Mouse (Mus musculus) lung, postnatal 25 days (tissue): ENCODE results near the gene Atl3.
A peak's percentile ranks its signal among the peaks of the same experiment; 100 is the strongest.
"Not testable (repeated sequence)": the region's sequence is repeated elsewhere in the genome, so short reads cannot be mapped to it uniquely, and the experiment has no call there.

Experiments used
- DNase-seq: peaks from one replicate; pipeline ENCODE4 v3.0.0; 2022; ENCODE audit warnings: low spot score

The Atl3 gene

DNA sequence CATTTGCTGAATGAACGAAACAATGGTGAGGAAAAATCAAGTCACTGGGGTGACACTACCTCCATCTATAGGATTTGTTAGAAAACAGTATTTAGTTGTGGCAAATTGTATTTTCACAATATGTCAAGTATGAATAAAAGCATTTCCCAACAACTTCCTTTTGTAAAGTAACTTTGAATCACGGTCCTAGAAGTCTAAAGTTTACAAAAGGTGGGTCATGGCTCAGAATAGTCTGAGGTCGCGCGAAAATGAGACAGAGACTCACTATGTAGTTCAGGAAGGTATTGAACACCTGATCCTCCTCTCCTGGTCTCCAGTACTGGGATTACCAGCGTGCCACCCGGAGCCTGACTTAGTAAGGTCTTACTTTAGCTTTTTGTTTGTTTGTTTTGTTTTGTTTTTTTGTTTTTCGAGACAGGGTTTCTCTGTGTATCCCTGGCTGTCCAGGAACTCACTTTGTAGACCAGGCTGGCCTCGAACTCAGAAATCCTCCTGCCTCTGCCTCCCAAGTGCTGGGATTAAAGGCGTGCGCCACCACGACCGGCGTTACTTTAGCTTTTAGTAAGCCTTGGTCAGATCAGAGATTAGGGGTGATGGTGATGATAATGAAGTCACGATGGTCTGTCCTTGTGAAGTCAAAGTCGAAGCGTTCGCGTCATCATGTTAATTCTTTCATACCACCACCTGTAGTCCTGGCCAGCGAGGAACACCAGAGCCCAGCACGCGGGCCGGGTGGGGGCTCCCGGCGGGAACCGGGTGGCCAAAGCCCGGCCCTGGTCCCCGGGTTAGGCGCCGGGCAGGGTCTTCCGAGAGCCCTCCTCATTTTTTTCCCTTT, at the start of gene Atl3:
Gene Atl3 (plus strand): TSS at position 689 of the 835 bp plus-strand sequence.
- DNase-seq = no peak

DNA sequence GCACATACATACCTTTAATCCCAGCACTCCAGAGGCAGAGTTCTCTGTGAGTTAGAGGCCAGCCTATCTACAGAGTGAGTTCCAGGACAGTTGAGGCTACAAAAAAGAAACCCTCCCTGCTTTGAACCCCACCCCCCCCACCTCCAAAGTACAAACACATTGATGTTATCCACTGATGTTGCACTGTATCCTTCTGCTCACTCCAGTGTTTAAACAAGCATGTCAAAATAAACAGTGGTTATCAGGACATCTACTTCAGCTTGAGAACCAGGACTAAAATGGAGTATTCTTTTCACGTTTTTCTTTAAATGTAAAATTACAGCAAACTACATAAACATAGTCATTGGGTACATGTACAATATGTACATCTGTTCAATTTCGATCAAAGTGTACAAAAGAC, 48.7 kb upstream of the Atl3 start:
- no peak for DNase-seq

DNA sequence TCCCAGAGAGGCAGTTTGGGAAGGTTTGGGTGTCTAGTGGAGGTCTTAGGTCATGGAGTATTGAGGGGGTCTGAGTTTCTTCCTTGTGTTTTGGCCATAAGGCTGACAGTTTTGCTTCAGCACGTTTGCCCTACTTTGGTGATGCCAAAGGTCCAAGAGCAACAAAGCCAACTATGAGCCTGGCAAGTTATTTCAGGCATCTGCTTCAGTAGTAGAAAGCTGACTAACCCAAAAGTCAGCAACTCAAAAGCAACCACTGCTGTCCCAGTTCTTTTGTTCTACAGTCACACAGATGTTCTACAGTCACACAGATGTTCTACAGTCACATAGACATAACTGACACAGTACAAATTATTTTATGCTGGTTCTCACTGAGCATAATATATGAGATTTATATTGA, 48.2 kb upstream of the Atl3 start:
- no peak for DNase-seq

DNA sequence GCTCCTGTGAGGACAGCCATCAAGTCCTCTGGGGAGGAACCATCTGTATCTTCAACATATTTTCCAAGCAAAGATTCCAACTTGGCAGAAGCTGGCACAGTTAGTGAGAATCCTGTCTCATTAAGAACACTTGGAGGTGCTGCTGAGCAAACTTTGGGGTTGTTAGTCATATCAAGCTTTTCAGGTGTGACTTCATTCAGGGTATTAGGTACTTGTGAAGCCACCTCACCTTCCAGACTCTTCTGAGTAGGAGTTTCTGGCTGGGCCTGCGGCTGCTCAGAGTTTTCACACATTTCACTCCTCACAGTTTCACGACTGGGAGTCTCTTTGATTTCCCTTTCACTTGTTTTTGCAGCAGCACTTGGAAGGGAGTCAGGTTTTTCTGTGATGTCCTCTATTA, 37.0 kb upstream of the Atl3 start:
- no peak for DNase-seq

DNA sequence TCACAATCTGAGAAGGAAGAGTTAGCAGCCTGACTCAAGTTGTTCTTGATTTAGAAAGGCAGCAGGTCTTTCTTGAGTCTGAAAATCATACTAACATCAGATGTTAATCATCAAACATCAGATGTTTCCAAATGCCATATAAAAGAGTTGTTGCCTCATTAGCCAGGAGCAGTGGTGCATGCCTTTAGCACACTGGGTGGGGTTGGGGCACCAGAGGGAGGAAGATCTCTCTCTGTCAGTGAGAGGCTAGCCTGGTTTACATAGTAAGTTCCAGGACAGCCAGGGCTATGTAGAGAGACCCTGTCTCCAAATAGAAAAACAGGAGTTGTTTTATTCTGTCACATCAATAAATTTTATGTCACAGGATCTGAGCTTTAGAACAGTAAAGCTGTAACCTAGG, 34.9 kb upstream of the Atl3 start:
- DNase-seq = no peak

DNA sequence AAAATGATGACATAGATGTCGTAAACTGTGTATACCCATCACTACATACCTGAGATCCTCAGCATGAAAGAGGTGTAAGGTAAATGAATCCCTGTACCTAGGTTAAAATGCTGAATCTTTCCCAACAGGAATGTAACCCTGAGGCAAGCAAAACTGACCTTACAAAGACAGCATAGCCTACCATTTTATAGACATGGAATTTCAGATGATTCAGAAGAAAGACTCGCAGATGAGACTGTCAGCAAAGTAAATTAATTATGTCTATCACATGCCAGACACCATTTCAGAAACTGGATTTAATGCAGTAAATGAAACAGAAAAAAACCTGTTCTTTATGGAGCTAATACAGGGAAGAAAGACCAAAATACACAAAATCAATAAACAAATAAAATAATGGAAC, 34.5 kb upstream of the Atl3 start:
- DNase-seq = no peak

DNA sequence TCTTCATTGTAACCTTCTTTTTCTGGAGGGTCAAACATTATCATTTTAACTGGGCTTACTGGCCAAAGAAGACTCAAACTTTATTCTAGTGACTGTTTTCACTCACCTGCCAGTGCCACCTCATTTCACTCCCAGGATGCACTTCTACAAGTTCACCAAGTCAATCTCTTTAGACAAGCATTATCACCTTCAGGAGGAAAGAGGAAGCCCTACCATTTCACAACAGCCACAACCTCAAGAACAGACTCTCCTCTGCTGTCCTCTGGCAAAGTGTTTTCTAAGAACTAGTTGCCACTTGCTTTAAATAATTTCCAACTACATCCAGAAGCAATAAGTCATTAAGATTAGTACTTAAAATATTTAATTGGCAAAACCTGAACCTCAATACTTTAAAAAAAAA, 25.9 kb upstream of the Atl3 start:
- no peak for DNase-seq

DNA sequence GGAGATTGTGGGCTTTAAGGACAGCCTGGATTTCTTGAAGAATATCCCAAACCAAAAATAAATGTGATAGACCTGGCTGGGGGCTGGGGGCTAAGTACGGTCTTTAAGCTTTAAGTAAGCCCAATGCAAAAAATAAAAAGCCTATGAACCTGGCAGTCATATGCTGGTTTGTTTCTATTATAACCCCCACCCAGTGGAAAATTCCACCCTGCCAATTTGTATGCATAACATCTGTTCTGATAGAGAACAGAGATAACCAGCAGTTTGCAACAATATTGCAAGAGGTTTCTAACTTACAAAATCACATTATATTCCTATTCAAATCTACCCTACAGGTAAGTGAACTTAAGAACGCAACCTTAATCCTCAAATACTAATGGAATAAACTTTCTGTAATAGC, 23.2 kb upstream of the Atl3 start:
- no peak for DNase-seq

DNA sequence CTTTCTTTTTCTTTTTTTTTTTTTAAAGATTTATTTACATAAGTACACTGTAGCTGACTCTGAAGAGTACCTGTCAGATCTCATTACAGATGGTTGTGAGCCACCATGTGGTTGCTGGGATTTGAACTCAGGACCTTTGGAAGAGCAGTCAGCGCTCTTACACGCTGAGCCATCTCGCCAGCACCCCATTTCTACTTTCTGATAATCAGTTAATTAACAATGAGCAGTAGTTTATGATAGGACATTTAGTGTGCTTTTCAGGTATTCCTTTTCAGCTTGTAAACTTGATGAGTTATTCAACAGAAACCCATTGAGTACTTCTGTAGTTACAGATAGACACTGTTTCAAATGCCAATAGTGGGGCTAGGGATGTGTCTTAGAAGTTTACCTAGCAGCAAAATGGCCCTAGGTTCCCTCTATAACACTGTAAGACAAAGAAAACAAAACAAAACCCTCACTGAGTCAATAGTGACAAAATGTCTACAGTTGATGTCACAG, 14.0 kb upstream of the Atl3 start:
- DNase-seq = no peak

DNA sequence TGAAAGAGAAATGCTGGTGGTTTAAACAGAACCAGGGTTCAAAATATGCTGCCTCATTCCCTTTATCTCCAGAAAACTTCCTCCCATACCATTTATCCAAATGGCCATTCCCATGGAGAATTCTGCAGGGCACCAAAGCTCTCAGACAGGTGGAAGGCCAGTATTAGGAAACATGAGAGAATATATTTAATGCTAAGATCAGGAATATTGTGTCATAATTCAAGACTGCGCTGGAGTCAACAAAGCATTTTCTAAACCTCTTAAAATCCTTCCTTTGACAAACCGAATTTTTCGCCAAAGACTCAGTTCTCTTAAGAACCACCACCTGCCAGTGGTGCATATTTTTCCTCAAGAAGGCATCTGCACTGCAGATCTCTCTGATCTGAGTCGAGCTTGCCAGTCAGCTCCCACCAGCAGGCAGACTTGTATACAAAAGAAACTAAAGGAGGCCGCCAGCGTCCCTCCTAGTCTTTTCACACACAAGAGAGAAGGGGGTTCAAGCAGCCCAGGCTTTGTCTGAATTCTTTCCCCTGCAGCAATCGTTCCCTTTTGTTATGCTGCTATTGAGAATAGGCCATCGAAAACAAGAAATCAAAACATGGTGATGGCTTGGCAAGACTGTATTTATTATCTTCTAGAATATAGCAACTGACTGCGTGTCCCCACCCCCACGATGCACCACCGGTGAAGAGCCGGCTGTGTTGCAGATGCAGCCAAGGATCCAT, 12.1 kb upstream of the Atl3 start:
- no peak for DNase-seq

DNA sequence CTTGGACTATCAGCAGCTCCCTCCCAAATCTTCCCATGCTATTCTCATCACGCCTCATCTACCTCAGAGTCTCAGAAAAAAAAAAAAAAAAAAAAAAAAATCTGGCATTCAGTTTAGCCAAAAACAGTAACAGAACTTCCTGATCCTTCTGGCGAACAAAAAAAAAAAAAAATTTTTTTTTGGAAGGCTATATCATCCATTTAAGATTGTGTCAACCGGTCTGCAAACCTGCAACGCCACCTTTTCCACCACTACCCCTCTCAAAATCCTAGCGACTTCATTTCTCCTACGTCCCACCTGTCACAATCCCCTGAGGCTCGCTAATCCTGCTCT, 11.6 kb upstream of the Atl3 start:
- DNase-seq = no peak

DNA sequence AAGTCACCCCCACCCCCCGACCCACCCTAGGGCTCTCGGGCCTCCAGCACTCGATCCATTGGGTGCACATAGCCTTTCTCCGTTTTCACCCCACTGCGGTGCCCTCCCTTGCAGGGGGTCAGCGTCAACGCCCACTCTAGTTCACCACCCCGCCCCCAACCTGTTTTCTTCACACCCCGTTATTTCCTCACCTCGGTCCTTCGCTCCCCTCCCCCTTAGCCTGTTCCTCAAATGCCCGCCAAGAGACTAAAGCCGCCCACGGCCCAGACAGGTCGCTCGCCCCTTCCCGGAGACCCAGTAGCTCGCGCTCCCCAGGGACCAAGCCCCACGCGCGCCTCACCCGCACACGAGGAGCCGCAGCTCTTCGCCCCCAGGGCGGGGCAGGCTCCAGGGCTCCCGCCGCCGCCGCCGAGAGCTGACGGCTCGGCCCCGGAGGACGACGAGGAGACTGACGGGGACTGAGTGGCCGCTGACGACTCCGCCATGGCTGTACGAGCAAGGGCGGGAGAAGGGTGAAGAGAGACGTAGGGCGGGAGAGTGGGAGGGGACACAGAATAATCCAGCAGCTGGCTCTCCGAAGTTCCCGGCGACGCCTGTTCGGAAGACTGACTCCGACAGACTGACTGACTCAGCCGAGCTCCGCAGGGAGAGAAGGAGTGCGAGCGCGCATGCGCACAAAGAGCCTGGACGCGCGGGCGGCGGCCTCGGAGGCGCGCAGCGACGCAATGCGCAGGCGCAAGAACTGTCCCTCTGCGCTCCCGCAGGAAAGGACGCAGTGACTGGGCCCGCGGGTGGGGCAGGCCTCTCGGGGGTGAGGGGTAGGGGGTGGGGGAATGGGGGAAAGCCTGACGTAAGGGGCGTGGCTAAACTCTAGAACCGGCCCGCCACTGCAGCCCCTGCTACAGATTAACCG, 11.0 kb upstream of the Atl3 start, which contains the start of gene Rtn3:
Gene Rtn3 (minus strand): TSS at position 683 of the 913 bp plus-strand sequence.
- DNase-seq = peak; percentile 97

DNA sequence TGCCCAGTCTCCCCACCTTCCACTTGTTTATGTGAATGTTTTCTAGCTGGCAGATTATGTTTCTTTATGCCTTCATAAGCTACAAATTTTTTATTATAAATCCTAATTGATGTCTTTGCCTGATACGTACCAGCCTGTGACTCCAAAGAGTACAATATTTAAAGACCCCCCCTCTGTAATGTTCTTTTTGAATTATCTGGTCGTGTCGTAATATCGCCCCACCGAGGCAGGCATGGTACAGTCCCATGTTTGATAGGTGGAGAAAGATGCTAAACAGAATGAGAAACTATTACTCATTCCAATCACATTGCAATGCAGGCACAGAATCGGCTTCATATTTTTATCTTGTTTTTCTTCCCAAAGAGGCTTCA, 10.3 kb upstream of the Atl3 start:
- no peak for DNase-seq

DNA sequence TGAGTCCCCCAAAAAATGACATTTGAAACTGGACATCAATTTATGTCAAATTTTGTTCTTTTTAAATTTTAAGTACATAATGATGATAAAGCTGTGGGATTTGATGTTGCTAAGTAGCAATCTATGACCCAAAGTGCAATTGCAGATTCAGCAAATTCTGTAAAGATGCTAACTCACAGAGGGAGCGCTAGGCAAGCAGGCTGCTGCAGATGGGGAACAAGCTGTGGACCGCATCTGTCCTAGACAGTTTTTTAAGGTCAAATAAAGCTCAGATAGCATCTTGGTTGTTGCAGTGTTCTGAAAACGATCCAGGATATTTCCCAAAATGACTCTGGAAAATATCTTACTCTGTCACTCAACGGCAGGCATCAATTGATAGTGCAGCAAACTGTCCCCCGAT, 9.8 kb upstream of the Atl3 start:
- DNase-seq = no peak

DNA sequence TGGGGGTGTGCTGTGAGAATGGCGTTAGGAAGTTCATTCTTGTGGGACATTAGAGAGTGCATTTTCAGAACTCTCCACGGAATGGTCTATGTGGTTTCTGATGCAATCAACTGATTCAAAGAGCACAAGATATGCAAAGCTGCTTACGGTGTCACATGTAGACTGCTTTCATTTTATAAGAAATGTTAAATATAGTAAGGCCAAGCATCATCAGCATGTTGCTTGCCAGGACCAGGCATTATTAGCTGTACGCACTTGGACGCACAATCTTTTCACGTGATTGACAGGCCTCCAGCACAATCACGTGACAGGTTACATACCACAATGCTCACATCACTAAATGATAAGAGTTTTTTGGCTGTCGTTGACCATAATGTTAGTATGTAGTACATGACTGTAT, 6.2 kb upstream of the Atl3 start:
- DNase-seq = no peak

DNA sequence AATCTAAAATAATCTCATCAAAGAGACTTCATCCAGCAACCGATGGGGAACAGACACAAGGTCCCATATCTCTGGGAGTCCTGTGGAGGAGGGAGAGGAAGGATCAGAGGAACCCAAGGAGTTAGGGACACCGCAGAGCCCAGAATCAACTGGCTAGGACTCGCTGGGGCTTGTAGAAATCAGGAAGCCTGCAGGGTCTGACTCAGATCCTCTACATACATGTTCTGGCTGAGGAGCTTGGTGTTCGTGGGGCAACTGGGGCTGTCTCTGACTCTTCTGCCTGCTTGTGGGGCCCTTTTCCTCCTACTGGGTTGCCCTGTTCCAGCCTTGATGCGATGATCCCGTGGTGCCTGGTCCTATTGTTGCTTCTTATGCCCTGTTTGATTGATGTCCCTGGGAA, 1.9 kb upstream of the Atl3 start:
- no peak for DNase-seq

DNA sequence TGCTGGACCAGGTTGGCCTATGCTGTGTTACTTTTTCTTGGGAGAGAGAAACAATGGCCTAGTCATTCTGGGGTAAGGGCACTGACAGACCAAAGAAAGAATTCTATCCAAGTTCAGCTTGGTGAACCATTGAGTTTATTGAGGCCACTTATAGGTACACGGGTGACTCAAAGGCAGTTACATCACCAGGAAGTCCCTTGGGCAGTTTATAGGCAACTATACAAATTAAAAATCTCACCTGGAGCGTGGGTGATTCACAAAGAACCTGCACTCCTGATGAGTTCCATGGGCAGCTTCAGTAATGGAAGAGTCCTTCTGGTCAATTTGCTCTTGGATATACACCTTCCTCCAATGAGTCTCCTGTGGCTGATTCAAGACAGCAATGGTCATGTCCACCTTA, 1.2 kb upstream of the Atl3 start:
- DNase-seq = no peak

DNA sequence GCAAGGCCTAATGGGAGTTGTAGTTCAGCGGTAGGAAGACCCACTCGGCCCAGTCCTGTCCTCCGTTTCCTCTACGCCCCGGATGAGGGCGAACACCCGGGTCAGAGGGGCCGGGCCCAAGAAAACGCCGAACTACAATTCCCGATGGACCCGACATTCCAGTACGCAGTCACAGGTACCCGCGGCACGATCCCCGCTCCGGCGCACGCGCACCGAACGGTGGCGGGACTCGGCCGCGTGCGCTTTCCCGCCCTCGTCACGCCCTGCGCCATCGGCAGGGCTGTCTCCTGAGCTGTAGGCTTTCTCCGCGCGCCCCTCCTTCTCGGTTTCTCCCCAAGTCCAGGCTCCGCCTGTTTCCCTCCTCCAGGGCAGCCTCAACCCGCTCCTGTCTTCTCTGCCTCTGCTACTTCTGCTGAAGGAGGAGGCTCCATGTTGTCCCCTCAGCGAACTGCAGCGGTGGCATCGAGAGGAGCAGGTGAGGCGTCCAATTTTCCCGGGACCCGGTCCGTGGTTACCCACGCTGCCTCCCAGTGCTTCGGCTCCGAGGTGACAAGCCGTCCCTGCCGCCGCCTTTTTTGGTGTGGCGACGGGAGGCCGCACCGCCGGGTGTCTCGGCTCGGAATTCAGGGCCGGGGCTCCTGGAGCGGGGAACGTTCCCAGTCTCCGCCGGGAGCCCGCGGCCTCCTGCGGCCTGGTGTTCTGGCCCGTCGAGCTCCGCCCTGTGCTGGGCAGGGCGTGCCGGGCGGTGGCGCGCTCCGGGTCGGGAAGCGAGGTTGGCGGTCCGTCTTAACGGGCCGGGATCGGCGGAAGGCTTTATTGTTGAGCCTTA, 561 bp downstream of the Atl3 start:
- DNase-seq = peak; percentile 97

DNA sequence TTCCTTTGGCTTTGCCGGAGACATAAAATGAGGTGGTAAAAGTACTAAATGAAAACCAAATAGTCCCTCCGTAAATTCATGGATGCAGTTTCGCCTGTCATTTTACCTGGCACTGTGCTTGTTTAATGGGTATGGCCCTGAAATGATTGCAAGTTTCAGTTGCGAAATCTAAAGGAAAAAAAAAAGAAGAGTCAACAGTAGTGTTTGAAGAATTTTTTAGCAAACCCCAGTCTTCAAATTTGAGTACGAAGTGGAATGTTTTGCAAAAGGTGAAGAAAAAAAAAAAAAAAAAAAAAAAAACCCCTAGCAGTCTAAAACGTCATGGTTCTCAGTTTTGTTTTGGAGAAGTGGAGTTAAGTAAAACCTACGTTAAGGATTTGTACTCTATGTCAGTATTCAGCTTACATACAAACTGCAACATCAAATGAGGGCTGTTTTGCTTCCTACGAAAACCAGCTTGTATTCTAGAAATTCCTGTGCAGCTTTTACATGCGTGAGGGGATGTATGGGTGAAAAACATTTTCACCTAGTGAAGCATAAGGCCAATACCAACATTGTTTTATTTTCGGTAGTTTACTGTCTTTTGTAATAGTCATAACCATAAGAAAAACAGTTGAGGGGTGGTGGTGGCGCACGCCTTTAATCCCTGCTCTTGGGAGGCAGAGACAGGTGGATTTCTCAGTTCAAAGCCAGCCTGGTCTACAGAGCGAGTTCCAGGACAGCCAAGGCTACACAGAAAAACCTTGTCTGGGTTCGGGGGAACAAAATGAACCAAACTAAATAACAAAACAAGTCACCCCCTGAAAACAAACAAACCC, 1.6 kb downstream of the Atl3 start:
- peak; percentile 51 for DNase-seq

DNA sequence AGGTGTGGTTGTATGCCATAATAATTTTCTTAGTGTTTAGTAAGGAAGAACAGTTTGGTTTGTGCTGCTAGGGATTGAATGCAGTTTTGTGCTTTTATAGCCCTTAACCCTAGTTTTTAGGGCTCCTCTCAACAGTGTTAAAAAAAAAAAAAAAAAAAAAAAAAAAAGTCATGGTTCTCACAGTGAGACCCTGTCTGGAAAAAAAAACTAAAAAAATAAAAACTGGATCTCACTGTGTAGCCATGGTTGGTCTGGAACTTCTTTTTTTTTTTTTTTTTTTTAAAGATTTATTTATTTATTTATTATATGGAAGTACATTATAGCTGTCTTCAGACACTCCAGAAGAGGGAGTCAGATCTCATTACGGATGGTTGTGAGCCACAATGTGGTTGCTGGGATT, 2.2 kb downstream of the Atl3 start:
- DNase-seq = not testable (repeated sequence)

DNA sequence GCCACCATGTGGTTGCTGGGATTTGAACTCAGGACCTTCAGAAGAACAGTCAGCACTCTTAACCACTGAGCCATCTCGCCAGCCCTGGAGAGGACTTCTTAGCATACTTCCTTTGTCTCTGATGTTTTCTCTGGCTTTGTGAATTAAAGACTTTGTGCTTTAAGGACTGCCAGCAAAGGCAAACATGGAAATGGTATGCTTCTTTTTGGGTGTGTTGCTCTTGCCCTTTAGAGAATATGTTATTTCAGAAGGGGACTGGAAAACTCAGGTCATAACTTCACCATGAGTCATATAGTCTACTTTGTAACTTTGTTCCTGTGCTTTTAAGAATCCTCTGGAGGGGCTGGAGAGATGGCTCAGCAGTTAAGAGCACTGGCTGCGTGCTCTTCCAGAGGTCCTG, 5.0 kb downstream of the Atl3 start:
- DNase-seq = peak; percentile 36
